Mouse (Mus musculus) large intestine, adult 2 months (tissue): ENCODE measurements around the gene Adgrl4. TPM values are rescaled to one million over a fixed set of nuclear protein-coding genes. Genes with fewer than 3 reads are reported as not detected.

Source experiments
- DNase-seq: peaks from one replicate; pipeline ENCODE4 v3.0.0-alpha.2; 2012; ENCODE audit warnings: low read depth, low spot score
- WGBS: fragments of 180-500 bp; shearing (Covaris S2); methylation state at CpG from one replicate; pipeline ENCODE4 v1.1.7; 2018; 5-methylcytosine and 5-hydroxymethylcytosine counted together
- polyA plus RNA-seq: library from polyadenylated mRNA; depleted of rRNA; stranded (reverse); fragments of >200 nt; gene quantifications from 2 replicates; pipeline ENCODE4 v1.2.3, GENCODE M21; 2012; rRNA removed

Adgrl4 gene
- polyA plus RNA-seq, result 1.7 and 2.7 TPM in 2 replicates

GRCm38 (mm10) chr3:151437693-151438092 lies at the start of gene Adgrl4:
Gene Adgrl4, plus strand, starts transcription at chr3:151437887.
- DNase-seq, result no peak
- 8% methylated on average over 17 of the region's 17 CpGs for WGBS

- DNase-seq, result no peak
Observed at GRCm38 (mm10) chr3:151390912-151391311, 46.8 kb upstream of the Adgrl4 start.

GRCm38 (mm10) chr3:151392891-151393290 lies 44.8 kb upstream of the Adgrl4 start:
- WGBS, result 81% methylated on average over 4 of the region's 4 CpGs
- DNase-seq, result no peak

- DNase-seq, result no peak
- 63% methylated on average over 1 of the region's 1 CpGs for WGBS
Observed at GRCm38 (mm10) chr3:151393330-151393729, 44.4 kb upstream of the Adgrl4 start.

GRCm38 (mm10) chr3:151399270-151399669 lies 38.4 kb upstream of the Adgrl4 start:
- no peak for DNase-seq
- WGBS, result 74% methylated on average over 1 of the region's 1 CpGs

GRCm38 (mm10) chr3:151411031-151411430 lies 26.7 kb upstream of the Adgrl4 start:
- no peak for DNase-seq
- 66% methylated on average over 2 of the region's 2 CpGs for WGBS

- DNase-seq, result no peak
- WGBS, result 94% methylated on average over 4 of the region's 4 CpGs
Observed at GRCm38 (mm10) chr3:151411488-151411887, 26.2 kb upstream of the Adgrl4 start.

GRCm38 (mm10) chr3:151416931-151417330 lies 20.8 kb upstream of the Adgrl4 start:
- DNase-seq, result no peak

- DNase-seq, result no peak
Observed at GRCm38 (mm10) chr3:151417688-151418572, 19.8 kb upstream of the Adgrl4 start.

GRCm38 (mm10) chr3:151424326-151425207 lies 13.1 kb upstream of the Adgrl4 start:
- DNase-seq, result no peak
- WGBS, result 65% methylated on average over 9 of the region's 9 CpGs

More at GRCm38 (mm10) chr3:151417688-151418572, 19.8 kb upstream of the Adgrl4 start:
- 69% methylated on average over 12 of the region's 12 CpGs for WGBS

- DNase-seq, result no peak
- WGBS, result 87% methylated on average over 3 of the region's 3 CpGs
Observed at GRCm38 (mm10) chr3:151430106-151430505, 7.6 kb upstream of the Adgrl4 start.

- DNase-seq, result no peak
- WGBS, result 52% methylated on average over 2 of the region's 2 CpGs
Observed at GRCm38 (mm10) chr3:151431507-151431906, 6.2 kb upstream of the Adgrl4 start.

- DNase-seq, result no peak
Observed at GRCm38 (mm10) chr3:151438364-151438763, 677 bp downstream of the Adgrl4 start.

GRCm38 (mm10) chr3:151439976-151440375 lies 2.3 kb downstream of the Adgrl4 start:
- no peak for DNase-seq
- WGBS, result 43% methylated on average over 2 of the region's 2 CpGs

More at GRCm38 (mm10) chr3:151438364-151438763, 677 bp downstream of the Adgrl4 start:
- WGBS, result 59% methylated on average over 5 of the region's 5 CpGs

GRCm38 (mm10) chr3:151442026-151442425 lies 4.3 kb downstream of the Adgrl4 start:
- 66% methylated on average over 2 of the region's 2 CpGs for WGBS
- no peak for DNase-seq

GRCm38 (mm10) chr3:151443486-151443885 lies 5.8 kb downstream of the Adgrl4 start:
- 62% methylated on average over 5 of the region's 5 CpGs for WGBS
- no peak for DNase-seq

- DNase-seq, result no peak
- WGBS, result 86% methylated on average over 4 of the region's 4 CpGs
Observed at GRCm38 (mm10) chr3:151444284-151444683, 6.6 kb downstream of the Adgrl4 start.

- no peak for DNase-seq
- WGBS, result 35% methylated on average over 2 of the region's 2 CpGs
Observed at GRCm38 (mm10) chr3:151445936-151446335, 8.2 kb downstream of the Adgrl4 start.

GRCm38 (mm10) chr3:151454985-151455701 lies 17.5 kb downstream of the Adgrl4 start:
- DNase-seq, result no peak
- WGBS, result 54% methylated on average over 6 of the region's 6 CpGs
